Mouse (Mus musculus) limb, embryonic 11.5 days (tissue): Measurements from ENCODE around the gene Vsnl1. TPM values are rescaled to one million over a fixed set of nuclear protein-coding genes. Genes with fewer than 3 reads are reported as not detected.

Experiments
- ATAC-seq: fragments of 200-750 bp; cut with Nextera tagmentation; 2 replicates; pipeline ENCODE4 v1.8.0; 2017; ENCODE audit warnings: low read depth; ENCODE audit not compliant: insufficient number of reproducible peaks, low FRiP score, low TSS enrichment
- DNase-seq: peaks from one replicate; pipeline ENCODE4 v3.0.0-alpha.2; 2015; ENCODE audit warnings: low spot score
- H3K27ac ChIP-seq: fragments of 300-500 bp; sonication (generic); replicated peaks from 2 replicates; pipeline ENCODE4 v1.5.1; 2014; ENCODE audit warnings: low read depth, mild to moderate bottlenecking, low read length
- H3K27me3 ChIP-seq: fragments of 300-500 bp; sonication (generic); 2 replicates; pipeline ENCODE4 v1.6.1; 2014; ENCODE audit warnings: mild to moderate bottlenecking, low read length, mixed read lengths; ENCODE audit not compliant: control insufficient read depth, insufficient read depth
- H3K36me3 ChIP-seq: fragments of 300-500 bp; sonication (generic); 2 replicates; pipeline ENCODE4 v1.6.1; 2014; ENCODE audit warnings: mild to moderate bottlenecking, low read length, moderate library complexity, mixed read lengths; ENCODE audit not compliant: control insufficient read depth, insufficient read depth
- H3K4me1 ChIP-seq: fragments of 300-500 bp; sonication (generic); 2 replicates; pipeline ENCODE4 v1.6.1; 2014; ENCODE audit warnings: low read length, mixed read lengths; ENCODE audit not compliant: control insufficient read depth, insufficient read depth
- H3K4me2 ChIP-seq: fragments of 300-500 bp; sonication (generic); 2 replicates; pipeline ENCODE4 v1.6.1; 2014; ENCODE audit warnings: low read depth, mild to moderate bottlenecking, moderate library complexity; ENCODE audit not compliant: severe bottlenecking
- H3K4me3 ChIP-seq: fragments of 300-500 bp; sonication (generic); 2 replicates; pipeline ENCODE4 v1.5.1; 2014; ENCODE audit warnings: low read depth, low read length
- H3K9ac ChIP-seq: fragments of 300-500 bp; sonication (generic); 2 replicates; pipeline ENCODE4 v1.6.1; 2014; ENCODE audit warnings: mild to moderate bottlenecking, low read length
- H3K9me3 ChIP-seq: fragments of 300-500 bp; sonication (generic); 2 replicates; pipeline ENCODE4 v1.6.1; 2016; ENCODE audit warnings: low read length; ENCODE audit not compliant: control insufficient read depth
- WGBS: fragments of 180-500 bp; shearing (Covaris S2); extraction: QIAGEN DNeasy Blood & Tissue Kit; methylation state at CpG from one replicate; pipeline ENCODE4 v1.1.7; 2014; 5-methylcytosine and 5-hydroxymethylcytosine counted together
- polyA plus RNA-seq: library from polyadenylated mRNA; unstranded; fragments of >200 nt; fragmentation: Nextera tagmentation; extraction: Ambion mirVana; gene quantifications from 2 replicates; pipeline ENCODE4 v1.2.1, GENCODE M21; 2014

The Vsnl1 gene
- polyA plus RNA-seq: 0.28 and 0.67 TPM in 2 replicates

DNA sequence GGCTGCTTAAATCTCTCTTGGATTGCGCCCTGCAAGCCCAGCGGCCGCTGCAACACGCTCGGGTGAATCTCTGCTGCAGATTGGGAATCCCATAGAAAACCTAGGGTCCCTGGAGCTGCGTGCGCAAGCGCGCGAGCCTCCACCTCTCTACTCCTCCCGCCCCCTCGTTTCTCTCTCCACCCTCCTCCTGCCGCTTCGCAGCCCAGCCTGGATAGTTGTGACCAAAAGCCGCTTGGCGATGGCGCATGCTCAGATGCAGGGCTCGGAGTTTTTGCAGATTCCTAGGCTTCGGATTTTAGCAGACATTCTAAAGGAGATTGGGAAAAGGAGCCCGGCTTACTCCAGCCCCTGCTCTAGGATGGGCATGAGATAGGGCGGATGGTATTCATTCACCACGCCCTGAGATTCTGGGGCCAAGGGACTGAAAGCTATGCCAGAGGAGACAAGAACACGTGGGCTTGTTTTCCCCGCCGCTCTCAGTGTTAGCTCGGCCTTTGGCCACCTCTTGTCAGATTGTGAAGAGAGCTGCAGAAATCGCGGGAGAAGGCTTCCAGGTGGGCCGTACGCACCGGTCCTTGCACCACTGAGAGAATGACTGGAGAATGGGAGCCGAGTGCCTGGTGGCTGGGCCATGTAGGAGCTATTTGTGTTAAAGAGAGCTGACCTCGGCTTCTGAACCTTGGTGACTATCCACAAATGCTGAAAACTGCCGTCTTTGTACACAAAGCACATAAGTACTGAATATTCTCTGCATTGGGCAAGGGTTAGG lies at the start of gene Vsnl1:
Gene Vsnl1, minus strand, starts transcription at position 117 of the 769 bp plus-strand sequence.
- H3K9me3 ChIP-seq: no peaks in the 10 kb centered on the region
- peak within 1 kb of the TSS; percentile 40 for H3K9ac ChIP-seq
- H3K4me1 ChIP-seq: peaks cover 8% of the 10 kb centered on the region; the same call in 1 of the 2 replicates
- WGBS: 4% methylated on average over 34 of the region's 34 CpGs
- peak; percentile 89 for ATAC-seq
- H3K4me2 ChIP-seq: peak within 1 kb of the TSS; percentile 69
- peak within 1 kb of the TSS; percentile 35 for H3K4me3 ChIP-seq
- DNase-seq: peak; percentile 83
- H3K27me3 ChIP-seq: no peaks in the 10 kb centered on the region; the same call in 1 of the 2 replicates
- H3K27ac ChIP-seq: no peak within 1 kb of the TSS
- no peaks in the 10 kb centered on the region for H3K36me3 ChIP-seq

DNA sequence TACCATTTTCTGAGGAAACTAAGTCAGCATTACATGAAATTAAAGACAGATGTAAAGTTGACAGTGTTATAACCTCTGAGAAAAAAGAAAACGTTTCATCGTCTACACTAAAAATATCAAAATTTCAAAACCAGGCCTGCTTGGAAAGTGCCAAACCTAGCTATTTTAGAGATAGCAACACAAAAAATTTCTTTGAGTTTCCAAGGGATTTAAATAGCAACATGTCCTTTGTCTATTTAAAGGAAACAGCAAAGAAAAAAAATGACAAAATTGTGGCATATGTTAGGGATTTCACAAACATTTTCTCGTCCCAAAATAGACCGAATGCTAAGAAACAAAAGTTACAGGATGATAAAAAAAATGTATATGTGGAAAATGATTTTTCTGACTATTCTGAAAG lies 20.2 kb upstream of the Vsnl1 start:
- Histone ChIP-seq H3K4me2 (no peak overlapping the region), H3K36me3 (no peaks in the 10 kb centered on the region), H3K9me3 (no peaks in the 10 kb centered on the region), H3K9ac (no peak overlapping the region), H3K27me3 (no peaks in the 10 kb centered on the region), H3K4me1 (no peaks in the 10 kb centered on the region), H3K4me3 (no peak overlapping the region), H3K27ac (no peak overlapping the region)
- ATAC-seq (no peak), DNase-seq (no peak)
- whole genome bisulfite sequencing: 71% methylated on average over 4 of the region's 4 CpGs

DNA sequence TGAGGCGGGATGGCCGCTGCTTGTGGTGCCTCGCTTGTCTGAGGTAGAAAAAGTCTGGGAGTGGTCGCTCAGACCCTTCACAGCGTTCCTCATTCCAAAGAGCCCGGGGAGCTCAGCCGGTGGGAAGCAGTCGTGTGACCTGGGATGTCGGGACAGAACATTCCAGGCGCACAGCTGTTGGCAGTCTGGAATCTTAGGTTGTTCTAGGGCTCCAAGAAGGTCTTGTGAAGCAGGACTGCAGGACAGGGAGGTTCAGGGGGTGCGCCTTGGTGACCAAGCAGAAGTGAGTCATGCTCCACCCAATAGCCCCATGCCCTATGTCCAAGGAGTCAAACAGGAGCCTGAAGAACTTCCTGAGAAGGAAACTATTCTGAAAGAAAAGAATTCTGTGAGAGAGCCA lies 19.8 kb upstream of the Vsnl1 start:
- DNase-seq (no peak), ATAC-seq (no peak; the same call in 1 of the 2 replicates)
- Histone ChIP-seq H3K27me3 (no peaks in the 10 kb centered on the region), H3K9me3 (no peaks in the 10 kb centered on the region), H3K36me3 (no peaks in the 10 kb centered on the region), H3K4me1 (no peaks in the 10 kb centered on the region), H3K27ac (no peak overlapping the region), H3K4me3 (peak overlapping the region; percentile 40), H3K9ac (peak overlapping the region; percentile 52), H3K4me2 (peak overlapping the region; percentile 61)
- WGBS: 5% methylated on average over 11 of the region's 11 CpGs

DNA sequence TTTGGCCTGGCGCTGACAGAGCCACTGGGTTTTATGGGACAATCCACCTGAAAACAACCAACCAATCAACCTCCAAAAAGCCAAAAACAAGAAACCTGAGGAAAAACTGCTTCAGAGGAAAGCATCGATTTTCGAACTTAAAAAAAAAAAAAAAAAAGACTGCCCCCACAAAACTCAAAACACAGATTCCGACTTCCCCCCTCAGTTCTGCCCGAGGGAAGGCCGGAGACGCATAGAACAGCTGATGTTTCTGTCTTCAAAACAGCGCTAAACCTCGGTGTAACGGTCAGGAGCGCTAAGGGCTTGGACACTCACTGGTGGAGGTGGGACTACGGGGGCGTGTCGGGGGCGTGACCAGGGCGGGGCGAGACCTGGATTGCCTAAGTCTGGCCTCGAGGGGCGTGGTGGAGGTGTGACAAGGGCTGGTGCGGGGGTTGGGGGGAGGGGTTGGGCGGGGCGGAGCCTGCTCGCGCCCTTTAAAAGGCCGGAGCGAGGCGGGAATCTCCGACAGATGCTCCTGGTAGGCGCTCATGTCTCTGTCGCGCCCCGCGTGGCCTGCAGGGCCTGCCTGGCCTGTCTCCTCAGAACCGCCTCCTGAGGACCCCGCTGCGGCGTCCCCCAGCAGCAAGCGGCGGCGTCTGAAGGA lies 19.3 kb upstream of the Vsnl1 start, which contains the start of gene Rad51ap2:
Gene Rad51ap2, plus strand, starts transcription at position 531 of the 646 bp plus-strand sequence.
- Histone ChIP-seq H3K4me2 (peak within 1 kb of the TSS; percentile 61), H3K27ac (no peak within 1 kb of the TSS), H3K27me3 (no peaks in the 10 kb centered on the region), H3K4me1 (no peaks in the 10 kb centered on the region), H3K9me3 (no peaks in the 10 kb centered on the region), H3K9ac (peak within 1 kb of the TSS; percentile 52), H3K4me3 (peak within 1 kb of the TSS; percentile 40), H3K36me3 (no peaks in the 10 kb centered on the region)
- WGBS: under 1% methylated on average over 38 of the region's 40 CpGs
- ATAC-seq (peak; percentile 100), DNase-seq (peak; percentile 96)

DNA sequence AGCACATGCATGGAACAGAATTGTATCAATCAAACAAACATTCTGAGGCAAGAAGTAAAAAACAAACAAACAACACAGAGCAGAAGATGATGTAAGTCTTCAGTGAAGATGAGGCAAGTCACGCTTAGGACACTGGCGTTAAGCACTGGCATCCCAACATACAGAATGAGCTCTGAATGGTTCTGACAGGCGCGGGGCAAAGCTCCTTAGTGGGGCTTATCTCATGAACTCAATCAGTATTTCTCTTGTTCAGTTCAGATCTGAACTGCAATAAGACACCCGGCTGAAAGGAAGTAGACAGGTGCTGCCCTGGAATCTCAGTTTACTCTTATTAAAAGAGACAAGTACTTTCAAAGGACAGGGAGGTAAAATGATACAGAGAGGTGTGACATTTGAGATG lies 17.7 kb upstream of the Vsnl1 start:
- H3K9ac ChIP-seq: no peak overlapping the region
- no peaks in the 10 kb centered on the region for H3K4me1 ChIP-seq
- H3K4me3 ChIP-seq: no peak overlapping the region
- no peaks in the 10 kb centered on the region for H3K9me3 ChIP-seq
- WGBS: 70% methylated on average over 5 of the region's 5 CpGs
- DNase-seq: no peak
- H3K27ac ChIP-seq: no peak overlapping the region
- no peak overlapping the region for H3K4me2 ChIP-seq
- H3K36me3 ChIP-seq: no peaks in the 10 kb centered on the region
- no peak for ATAC-seq
- H3K27me3 ChIP-seq: no peaks in the 10 kb centered on the region

DNA sequence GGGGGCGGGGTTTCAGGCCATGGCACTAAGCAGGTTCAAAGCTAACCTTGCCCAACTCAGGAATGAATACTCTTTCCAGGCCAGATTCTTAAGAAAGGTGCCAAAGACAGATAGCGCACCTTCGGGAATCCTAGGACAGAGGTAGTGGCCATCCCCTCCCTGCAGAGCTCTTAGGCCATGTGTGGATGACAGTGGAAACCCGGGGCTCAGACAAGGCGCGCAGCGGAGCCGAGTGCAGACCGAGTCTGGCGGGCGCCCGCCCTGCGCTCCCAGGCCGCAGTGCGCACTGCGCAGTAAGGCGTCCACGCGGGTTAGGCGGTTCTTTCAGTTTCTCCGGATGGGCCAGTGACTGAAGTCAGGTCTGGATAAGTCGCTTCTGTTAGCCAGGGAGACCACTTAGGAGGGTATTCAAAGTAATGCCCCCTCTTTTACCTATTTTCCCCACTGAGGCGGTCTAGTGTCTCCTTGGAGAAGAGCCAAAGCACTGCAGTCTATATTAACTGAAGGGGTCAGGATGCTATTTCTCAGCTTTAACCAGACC lies 1.6 kb upstream of the Vsnl1 start:
- Histone ChIP-seq H3K4me1 (peaks cover 8% of the 10 kb centered on the region; the same call in 1 of the 2 replicates), H3K36me3 (no peaks in the 10 kb centered on the region), H3K27ac (no peak overlapping the region), H3K9me3 (no peaks in the 10 kb centered on the region), H3K27me3 (no peaks in the 10 kb centered on the region; the same call in 1 of the 2 replicates), H3K9ac (no peak overlapping the region), H3K4me3 (peak overlapping the region; percentile 7; the same call in 1 of the 2 replicates), H3K4me2 (peak overlapping the region; percentile 32; the same call in 1 of the 2 replicates)
- ATAC-seq (no peak), DNase-seq (peak; percentile 26)
- 22% methylated on average over 23 of the region's 23 CpGs for WGBS

DNA sequence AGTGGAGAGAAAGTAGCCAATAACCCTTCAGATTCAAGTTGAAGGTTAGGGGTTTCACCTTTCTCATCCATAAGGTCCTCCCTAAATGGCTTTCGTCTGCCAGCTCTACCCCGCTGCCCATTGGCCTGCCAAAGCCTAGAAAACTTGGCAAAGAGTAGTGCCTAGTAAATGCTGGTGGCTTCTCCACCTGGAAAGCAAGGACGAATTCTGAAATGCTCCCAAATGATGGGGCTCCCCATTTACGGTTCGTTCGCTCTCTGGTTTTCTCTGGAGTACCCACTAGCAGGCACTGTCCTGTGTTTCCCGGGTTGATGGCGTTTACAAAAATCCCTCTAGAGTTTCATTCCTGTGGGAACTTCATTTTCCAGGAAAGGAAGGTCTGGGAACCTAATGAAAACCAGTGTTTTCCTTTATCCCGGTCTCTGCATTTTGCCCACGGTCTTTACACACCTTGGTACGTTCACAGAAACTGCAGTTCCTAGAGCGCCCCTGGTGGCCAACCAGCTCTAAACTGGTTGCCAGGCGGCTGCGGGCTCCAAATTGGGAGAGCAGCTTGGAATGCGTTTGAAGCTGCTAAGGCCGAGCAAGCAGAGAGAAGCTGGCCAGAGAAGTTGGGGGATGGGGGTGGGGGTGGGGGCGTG lies 973 bp upstream of the Vsnl1 start:
- Histone ChIP-seq H3K27me3 (no peaks in the 10 kb centered on the region; the same call in 1 of the 2 replicates), H3K27ac (no peak overlapping the region), H3K9ac (no peak overlapping the region), H3K4me1 (peaks cover 8% of the 10 kb centered on the region; the same call in 1 of the 2 replicates), H3K9me3 (no peaks in the 10 kb centered on the region), H3K4me2 (peak overlapping the region; percentile 69), H3K36me3 (no peaks in the 10 kb centered on the region), H3K4me3 (no peak overlapping the region; the same call in 1 of the 2 replicates)
- peak; percentile 38; the same call in 1 of the 2 replicates for ATAC-seq
- peak; percentile 94 for DNase-seq
- 16% methylated on average over 17 of the region's 17 CpGs for WGBS

DNA sequence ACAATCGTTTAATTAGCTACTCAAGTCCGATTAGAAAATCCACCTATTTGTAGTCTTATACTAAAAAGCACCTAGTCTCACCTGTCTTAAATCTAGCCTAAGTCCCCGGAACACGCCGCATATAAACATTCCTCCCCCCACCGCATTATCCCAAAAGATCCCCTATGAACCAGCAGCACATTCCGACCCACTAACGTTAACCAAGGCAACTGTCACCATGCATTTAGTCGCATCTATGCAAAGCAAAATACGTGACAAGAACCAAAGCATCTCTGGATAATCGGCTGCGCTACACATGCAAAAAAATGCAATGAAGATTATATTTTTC lies 426 bp downstream of the Vsnl1 start:
- Histone ChIP-seq H3K4me3 (peak overlapping the region; percentile 35), H3K36me3 (no peaks in the 10 kb centered on the region), H3K4me2 (peak overlapping the region; percentile 69), H3K27ac (no peak overlapping the region), H3K27me3 (no peaks in the 10 kb centered on the region; the same call in 1 of the 2 replicates), H3K9me3 (no peaks in the 10 kb centered on the region), H3K4me1 (peaks cover 8% of the 10 kb centered on the region; the same call in 1 of the 2 replicates), H3K9ac (peak overlapping the region; percentile 40; the same call in 1 of the 2 replicates)
- DNase-seq (peak; percentile 22), ATAC-seq (no peak)
- WGBS: 5% methylated on average over 12 of the region's 12 CpGs
